Mouse (Mus musculus) thymus, adult 2 months (tissue): Measurements from ENCODE around the gene Snrnp70. TPM values are rescaled to one million over a fixed set of nuclear protein-coding genes. Genes with fewer than 3 reads are reported as not detected.
"Not testable (repeated sequence)": the region's sequence is repeated elsewhere in the genome, so short reads cannot be mapped to it uniquely, and the experiment has no call there.

Experiments
- DNase-seq: peaks from one replicate; pipeline ENCODE4 v3.0.0; 2021
- H3K27ac ChIP-seq: fragments of 200-500 bp; 2 replicates; pipeline ENCODE4 v1.5.1; 2012; ENCODE audit warnings: low read length, control low read depth; ENCODE audit not compliant: control insufficient read depth, insufficient read depth
- H3K27me3 ChIP-seq: fragments of 200-500 bp; 2 replicates; pipeline ENCODE4 v1.6.1; 2012; ENCODE audit warnings: mild to moderate bottlenecking, low read length, moderate library complexity, mixed read lengths; ENCODE audit not compliant: control insufficient read depth, insufficient read depth
- H3K36me3 ChIP-seq: fragments of 200-500 bp; 2 replicates; pipeline ENCODE4 v1.6.1; 2012; ENCODE audit warnings: mild to moderate bottlenecking, low read length, moderate library complexity; ENCODE audit not compliant: control insufficient read depth, insufficient read depth
- H3K4me1 ChIP-seq: fragments of 200-500 bp; replicated peaks from 2 replicates; pipeline ENCODE4 v1.6.1; 2012; ENCODE audit warnings: low read length; ENCODE audit not compliant: control insufficient read depth, insufficient read depth
- H3K4me3 ChIP-seq: fragments of 200-500 bp; 2 replicates; pipeline ENCODE4 v1.5.1; 2012; ENCODE audit warnings: mild to moderate bottlenecking, low read length, control low read depth, moderate library complexity; ENCODE audit not compliant: control insufficient read depth, insufficient read depth
- CTCF ChIP-seq: fragments of 200-500 bp; IDR thresholded peaks from 2 replicates; pipeline ENCODE4 v1.5.1; 2012; ENCODE audit warnings: mild to moderate bottlenecking, control low read depth, low read length, moderate library complexity, borderline replicate concordance; ENCODE audit not compliant: control insufficient read depth, poor library complexity, insufficient read depth; ENCODE audit errors: extremely low read depth
- POLR2A ChIP-seq: fragments of 200-500 bp; IDR thresholded peaks from 2 replicates; pipeline ENCODE4 v1.6.1; 2012; ENCODE audit warnings: mild to moderate bottlenecking, low read length, control low read depth, moderate library complexity; ENCODE audit not compliant: control insufficient read depth, poor library complexity, insufficient read depth; ENCODE audit errors: extremely low read depth
- WGBS: fragments of 180-500 bp; shearing (Covaris S2); methylation state at CpG from one replicate; pipeline ENCODE4 v1.1.7; 2018; 5-methylcytosine and 5-hydroxymethylcytosine counted together
- polyA plus RNA-seq: library from polyadenylated mRNA; depleted of rRNA; stranded (reverse); fragments of >200 nt; gene quantifications from 2 replicates; pipeline ENCODE4 v1.2.3, GENCODE M21; 2012

Snrnp70 gene
- polyA plus RNA-seq, 1 experiment, result 725 TPM

DNA sequence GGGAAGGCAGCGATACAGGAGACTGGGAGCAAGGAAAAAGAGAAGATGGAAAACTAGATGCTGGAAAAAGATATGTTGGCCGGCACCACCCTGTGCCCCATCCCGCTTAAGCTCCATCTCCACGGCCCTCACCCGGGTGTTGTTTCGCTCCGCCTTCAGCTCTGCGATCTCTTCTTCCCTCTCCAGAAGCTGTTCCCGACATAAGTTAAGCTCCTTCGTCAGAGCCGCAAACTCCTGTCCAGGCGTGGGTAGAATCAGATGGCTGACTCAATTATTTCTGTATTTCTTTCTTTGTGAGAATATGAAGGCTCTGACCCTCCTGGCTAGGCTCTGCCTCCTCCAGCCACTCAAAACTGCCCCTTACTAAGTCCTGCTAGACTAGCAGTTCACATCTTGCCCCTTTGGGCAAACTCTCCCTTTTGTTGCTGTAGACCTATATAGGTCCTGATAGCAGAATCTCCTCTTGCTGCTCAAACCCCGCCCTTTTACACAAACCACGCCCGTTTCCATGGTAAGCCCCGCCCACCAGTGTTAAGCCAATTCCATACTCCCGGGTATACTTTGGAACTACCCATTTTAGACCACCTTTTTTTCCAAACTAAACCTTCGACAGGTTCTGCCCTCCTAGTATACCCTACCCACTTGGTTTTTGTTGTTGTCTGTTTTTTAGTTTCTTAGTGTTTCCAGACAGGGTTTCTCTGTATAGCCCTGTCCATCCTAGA is 35.0 kb downstream of the Snrnp70 start:
- no peak for DNase-seq
- WGBS, result 60% methylated on average over 18 of the region's 18 CpGs
- Histone ChIP-seq H3K4me1 (peaks cover 8% of the 10 kb centered on the region), H3K27me3 (peaks cover 15% of the 10 kb centered on the region), H3K4me3 (no peak overlapping the region), H3K36me3 (no peaks in the 10 kb centered on the region), H3K27ac (no peak overlapping the region)
- no peak for TF ChIP-seq CTCF
- TF ChIP-seq POLR2A, result no peak

DNA sequence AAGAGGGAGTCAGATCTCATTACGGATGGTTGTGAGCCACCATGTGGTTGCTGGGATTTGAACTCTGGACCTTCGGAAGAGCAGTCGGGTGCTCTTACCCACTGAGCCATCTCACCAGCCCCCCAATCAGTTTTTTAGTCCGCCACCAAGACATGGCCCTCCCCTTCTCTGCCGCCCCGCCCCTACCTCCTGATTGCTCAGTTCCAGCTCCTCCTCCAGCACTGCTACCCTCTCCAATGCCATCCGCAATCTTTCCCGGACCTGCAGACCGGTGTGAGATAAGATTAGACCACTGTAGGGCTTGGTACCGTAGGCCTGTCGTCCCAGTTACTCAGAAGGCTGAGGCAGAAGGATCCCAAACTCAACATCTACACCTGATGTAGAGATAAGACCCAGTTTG is 36.5 kb downstream of the Snrnp70 start:
- DNase-seq, H3K4me1 ChIP-seq, H3K4me3 ChIP-seq, H3K36me3 ChIP-seq, H3K27ac ChIP-seq: not testable (repeated sequence)
- WGBS, result 73% methylated on average over 11 of the region's 11 CpGs
- H3K27me3 ChIP-seq, result peaks cover 14% of the 10 kb centered on the region; the same call in 1 of the 2 replicates

- DNase-seq, result no peak
- no peak for TF ChIP-seq CTCF
- no peak for TF ChIP-seq POLR2A
- Histone ChIP-seq H3K27ac (no peak overlapping the region), H3K36me3 (no peaks in the 10 kb centered on the region), H3K4me3 (no peak overlapping the region), H3K4me1 (0 out of 2 replicates have a peak, but pooled peaks cover under 1% of the 10 kb centered on the region), H3K27me3 (peaks cover 3% of the 10 kb centered on the region; the same call in 1 of the 2 replicates)
- WGBS, result 65% methylated on average over 13 of the region's 13 CpGs
Observed at GRCm38 (mm10) chr7:45356087-45356486, 39.5 kb downstream of the Snrnp70 start.

DNA sequence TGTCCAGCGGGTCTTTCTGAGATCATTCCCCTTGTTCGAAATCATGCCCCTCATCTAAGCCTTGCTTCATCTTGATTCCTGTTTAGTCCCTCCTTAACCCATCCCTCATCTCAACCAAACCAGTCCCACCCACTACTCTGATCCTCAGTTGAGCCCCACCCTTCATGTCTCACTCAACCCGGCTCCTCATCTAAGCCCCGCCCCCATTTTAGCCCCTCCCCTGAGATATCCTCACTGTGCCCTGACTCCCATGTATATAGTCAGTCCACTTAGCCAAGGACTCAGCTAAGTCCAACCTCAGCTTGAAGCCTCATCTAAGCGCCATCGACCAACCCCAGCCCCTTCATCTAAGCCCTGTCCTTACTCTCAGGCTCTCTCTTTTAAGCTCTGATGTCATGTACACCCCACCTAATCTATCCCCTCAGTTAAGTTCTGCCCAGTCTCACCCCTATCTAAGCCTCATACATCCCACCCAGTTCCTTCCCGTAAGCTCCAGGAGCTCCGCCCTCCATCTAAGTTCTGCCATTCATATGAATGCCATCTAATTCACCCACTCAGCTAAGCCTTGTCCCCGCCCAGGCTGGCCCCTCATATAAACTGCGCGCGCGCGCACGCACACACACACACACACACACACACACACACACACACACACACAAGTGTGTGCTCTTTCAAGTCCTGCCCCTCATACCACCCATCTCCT is 40.1 kb downstream of the Snrnp70 start:
- Histone ChIP-seq H3K27me3 (peaks cover 2% of the 10 kb centered on the region; the same call in 1 of the 2 replicates), H3K27ac (no peak overlapping the region), H3K36me3 (no peaks in the 10 kb centered on the region), H3K4me3 (no peak overlapping the region), H3K4me1 (no peaks in the 10 kb centered on the region)
- TF ChIP-seq CTCF (no peak), POLR2A (no peak)
- 78% methylated on average over 15 of the region's 15 CpGs for WGBS
- DNase-seq, result no peak

GRCm38 (mm10) chr7:45353041-45353440 is 42.5 kb downstream of the Snrnp70 start:
- TF ChIP-seq POLR2A (no peak), CTCF (no peak)
- DNase-seq, result no peak
- 62% methylated on average over 5 of the region's 5 CpGs for WGBS
- Histone ChIP-seq H3K27ac (no peak overlapping the region), H3K4me3 (no peak overlapping the region), H3K27me3 (no peaks in the 10 kb centered on the region), H3K4me1 (no peaks in the 10 kb centered on the region), H3K36me3 (no peaks in the 10 kb centered on the region)

- H3K4me3 ChIP-seq, result no peak overlapping the region
- H3K27ac ChIP-seq, result no peak overlapping the region
- no peak for DNase-seq
- H3K4me1 ChIP-seq, result 0 out of 2 replicates have a peak, but pooled peaks cover 2% of the 10 kb centered on the region
- no peak for TF ChIP-seq POLR2A
- TF ChIP-seq CTCF, result no peak
- no peaks in the 10 kb centered on the region for H3K27me3 ChIP-seq
- H3K36me3 ChIP-seq, result no peaks in the 10 kb centered on the region
- WGBS, result 63% methylated on average over 13 of the region's 13 CpGs
Observed at GRCm38 (mm10) chr7:45346905-45347304, 48.6 kb downstream of the Snrnp70 start.
